Mouse (Mus musculus): ENCODE data around the gene Spata33. TPM values are rescaled to one million over a fixed set of nuclear protein-coding genes. Genes with fewer than 3 reads are reported as not detected.
"Not testable (repeated sequence)": the region's sequence is repeated elsewhere in the genome, so short reads cannot be mapped to it uniquely, and the experiment has no call there.

The Spata33 gene
- total RNA-seq, 2 experiments from 2014 or later, result 5.9 to 9.8 TPM

DNA sequence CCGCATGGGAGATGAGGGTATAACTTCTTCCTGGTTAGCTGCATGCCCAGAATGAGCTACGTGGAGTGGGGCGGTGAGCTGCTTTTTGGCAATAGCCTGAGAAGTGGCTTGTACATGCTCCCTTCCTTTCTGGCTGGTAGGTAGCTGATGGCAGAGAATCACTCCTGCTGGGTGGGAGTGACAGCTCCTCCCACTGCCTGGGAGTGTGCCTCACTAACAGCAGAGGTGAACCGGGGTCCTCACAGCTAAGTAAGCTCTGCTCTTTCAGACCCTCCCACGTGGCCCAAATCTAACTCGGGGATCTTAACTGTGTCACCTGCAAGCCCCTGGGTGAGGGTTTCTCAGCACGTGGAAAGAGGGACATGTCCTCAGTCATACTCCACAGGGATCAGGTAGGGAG, 19.9 kb downstream of the Spata33 start:
- DNase-seq (ENCODE audit: low spot score in 2 of 2), result peak; percentile 28 to 35

DNA sequence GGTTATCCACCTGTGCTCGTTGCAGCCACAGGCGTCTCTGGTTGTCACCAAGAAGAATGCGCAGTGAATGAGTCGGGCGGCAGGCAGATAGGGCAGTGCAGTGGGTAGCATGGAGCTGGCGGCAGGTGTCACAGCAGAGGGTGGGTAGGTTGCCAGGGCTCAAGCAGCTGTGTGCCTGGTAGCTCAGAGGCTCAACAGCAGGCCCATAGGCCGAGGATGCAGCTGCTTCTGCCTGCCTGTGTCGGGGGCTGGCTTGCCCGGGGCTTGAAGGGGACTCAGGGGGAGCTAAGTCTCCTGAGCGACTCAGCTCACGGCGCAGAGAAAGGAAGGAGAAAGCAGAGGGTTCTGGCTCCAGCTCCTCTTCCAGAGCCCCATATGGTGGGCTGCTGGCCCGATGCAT, 20.7 kb downstream of the Spata33 start:
- DNase-seq (ENCODE audit: low spot score in 2 of 2), result peak; percentile 16 to 18

DNA sequence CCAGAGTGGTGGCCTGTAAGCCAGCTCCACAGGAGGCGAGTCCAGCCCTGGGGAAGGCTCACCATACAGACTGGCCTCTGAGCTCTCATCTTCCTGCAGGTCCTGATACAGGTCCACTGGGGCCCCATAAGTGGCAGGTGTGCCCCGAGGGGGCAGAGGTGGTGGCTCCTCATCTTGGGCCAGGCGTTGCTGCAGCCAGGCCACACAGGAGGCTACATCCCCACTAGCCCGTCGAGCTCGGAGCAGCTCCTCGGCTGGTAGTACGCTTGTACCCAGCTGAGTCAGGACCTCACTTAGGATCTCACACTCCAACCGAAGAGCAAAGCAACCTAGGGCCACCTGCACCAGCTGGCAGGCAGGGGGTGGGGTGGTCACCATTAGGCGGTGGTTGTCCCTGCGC, 21.1 kb downstream of the Spata33 start:
- no peak for DNase-seq (ENCODE audit: low spot score in 2 of 2)

DNA sequence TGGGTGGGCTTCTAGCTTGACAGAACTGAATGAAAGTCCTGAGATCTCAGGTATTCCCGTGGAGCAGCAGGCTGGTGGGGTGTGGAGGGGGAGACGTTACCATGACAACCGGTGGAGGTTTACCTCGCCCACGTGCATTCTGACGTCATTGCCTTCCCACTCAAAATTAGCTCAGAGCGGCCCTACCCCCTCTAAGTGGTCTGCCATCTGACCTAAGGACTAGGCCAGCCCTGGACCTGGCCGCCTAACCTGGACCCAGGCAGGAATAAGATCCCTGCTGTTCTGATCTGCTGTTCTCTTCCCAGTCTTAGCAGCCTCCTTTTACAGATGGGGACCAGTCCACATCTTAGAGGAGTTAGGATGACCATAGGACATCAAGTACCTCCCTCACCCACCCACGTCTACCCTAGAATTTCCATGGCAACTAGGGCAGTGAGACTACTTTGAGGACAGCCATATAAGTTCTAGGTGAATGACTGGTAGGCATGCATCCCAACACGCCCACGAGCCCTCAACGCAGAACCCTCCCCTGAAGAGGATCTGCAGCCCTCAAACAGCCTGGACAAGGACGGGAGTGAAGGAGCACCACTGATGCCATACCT, 22.4 kb downstream of the Spata33 start:
- peak; percentile 80 to 86 for DNase-seq (ENCODE audit: low spot score in 2 of 2)

DNA sequence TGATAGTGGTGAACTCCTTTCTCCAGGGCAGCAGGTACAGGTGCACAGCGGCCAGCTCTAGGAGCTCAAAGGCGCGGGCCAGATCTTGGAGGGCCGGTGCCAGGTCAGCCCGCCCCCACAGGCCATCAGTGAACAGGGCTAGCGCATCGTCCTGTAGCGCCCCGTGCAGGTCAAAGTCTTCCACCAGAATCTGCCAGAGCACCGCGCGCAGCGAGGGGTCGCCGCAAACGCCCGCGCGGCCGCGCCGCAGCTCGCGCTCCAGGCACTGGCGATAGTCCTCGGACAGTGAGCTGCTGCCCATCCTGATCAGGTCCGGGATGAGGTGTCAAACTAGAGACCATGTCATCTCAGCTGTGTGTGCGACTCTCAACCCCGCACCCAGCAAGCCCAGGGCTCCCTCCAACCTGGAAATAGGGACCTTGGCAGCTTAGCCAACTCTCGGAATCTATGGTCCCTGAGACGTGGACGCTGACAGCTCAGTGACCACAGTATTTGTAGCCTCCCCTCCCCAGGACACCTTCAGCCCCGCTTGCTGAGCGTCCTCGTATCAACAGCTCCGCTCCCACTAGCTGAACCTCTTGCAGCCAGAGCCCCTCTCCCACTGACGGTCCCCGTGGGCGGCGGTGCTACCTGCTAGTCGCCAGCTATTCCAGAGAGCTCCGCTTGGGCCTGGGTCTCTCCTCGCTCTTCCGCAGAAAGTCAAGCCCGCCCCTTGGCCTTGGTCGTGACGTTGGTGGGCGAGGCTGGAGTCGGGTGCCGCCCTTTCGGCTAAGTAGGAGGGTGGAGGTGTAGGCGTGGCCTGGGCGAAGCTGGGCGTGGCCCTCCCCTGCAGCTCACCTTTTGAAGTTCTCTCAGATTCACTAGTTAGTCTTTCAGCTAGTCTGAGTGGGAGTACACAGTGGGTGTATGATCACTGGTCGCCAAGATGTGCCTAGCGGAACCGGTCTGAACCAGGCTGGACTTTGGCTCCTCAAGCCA, 23.2 kb downstream of the Spata33 start, which contains the start of gene Spata2l:
TSS of gene Spata2l (minus strand) at position 714 of the 978 bp plus-strand sequence.
- peak; percentile 84 to 90 for DNase-seq (ENCODE audit: low spot score in 2 of 2)

DNA sequence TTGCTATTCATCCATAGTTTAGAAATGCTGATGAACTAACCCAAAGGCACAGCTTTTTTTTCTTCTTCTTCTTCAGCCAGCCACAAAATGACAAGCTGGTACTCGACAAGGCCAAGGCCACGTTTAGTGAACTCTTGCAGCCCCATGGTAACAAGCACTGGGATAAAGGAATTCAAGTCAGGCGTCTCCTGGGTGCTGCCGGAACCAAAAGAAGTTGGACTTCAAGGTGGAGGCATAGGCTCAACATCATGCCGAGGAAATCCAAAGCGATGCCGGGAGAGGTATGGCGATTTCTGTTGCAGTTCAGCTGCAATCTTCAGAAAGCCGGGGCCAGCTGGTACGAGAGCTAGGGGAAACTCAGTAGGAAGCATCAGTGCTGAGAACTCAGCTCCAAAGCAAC, 26.8 kb downstream of the Spata33 start:
- DNase-seq (ENCODE audit: low spot score in 2 of 2), result no peak

DNA sequence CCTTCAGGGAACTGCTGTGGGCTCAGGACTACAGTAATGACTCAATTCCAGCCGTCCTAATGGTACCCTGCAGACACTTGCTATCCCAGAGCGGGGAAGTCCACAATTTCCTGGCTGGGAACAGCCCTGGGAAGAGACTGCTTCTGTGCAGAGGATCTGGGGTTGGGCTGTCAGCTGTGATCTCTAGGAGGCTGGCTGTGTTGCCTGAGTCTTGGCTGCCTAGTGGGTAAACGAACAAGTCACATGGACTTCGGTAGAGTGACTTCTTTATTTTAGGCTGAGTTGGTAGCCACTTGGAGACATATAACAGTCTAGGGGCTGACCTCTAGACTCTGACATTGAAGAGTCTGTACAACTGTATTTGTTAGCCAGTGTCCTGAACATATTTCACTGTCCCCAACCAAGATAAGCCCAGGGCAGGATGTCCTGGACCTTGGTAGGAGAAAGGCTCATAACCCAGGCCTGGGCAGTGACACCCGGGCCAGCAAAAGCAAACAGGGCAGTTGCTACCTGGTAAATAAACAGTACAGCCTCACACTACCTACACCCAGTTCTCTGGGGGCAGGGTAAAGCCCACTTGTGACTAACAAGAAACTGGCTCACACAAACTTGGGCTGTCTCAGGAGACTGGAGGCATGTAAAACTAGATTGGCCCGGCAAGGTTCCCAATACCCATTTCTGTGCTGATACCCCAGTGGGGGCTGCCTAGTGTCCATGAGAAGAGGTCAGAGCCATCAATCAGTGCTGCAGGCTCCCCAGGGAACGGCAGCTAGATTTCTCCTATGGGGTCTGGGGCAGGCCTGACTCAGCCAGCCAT, 29.7 kb downstream of the Spata33 start:
- no peak for DNase-seq (ENCODE audit: low spot score in 2 of 2)

DNA sequence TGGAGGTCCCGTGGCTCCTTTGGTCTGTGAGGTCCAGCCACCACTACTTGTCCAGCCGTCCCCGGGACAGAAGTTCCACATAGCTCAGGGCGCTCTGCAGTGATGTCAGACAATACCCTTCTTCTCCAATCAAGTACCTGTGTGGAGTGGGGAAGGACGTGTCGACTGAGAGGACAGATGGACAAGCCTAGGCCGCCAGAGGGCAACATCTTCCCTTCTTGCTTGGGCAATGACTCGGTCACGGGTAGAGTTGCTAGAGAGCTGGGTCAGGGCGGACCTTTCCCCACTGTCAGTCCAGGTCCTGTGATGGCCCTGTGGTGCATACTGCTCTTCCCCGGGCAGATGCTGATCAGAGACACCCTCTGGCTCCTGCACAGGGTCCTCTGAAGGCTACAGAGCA, 30.4 kb downstream of the Spata33 start:
- no peak for DNase-seq (ENCODE audit: low spot score in 2 of 2)

DNA sequence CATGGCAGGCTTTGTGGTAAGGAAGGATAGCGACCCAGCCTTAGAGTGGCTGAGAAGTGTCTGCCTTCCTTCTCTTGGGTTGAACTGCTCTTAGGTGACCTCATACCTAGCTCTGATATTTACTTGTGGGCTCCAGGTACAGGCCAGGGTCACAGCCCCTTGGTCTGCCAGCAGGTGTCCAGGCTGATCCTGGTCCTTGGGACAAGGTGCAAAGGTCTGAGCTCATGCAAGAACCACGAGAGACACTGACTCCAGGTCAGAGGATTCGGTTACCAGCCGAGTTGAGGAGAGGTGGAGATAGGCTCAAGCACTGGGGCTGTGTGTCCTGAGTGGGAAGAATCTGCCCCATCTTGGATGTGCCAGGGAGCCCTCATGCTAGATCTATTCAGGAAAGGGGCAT, 31.8 kb downstream of the Spata33 start:
- no peak for DNase-seq (ENCODE audit: low spot score in 2 of 2)

DNA sequence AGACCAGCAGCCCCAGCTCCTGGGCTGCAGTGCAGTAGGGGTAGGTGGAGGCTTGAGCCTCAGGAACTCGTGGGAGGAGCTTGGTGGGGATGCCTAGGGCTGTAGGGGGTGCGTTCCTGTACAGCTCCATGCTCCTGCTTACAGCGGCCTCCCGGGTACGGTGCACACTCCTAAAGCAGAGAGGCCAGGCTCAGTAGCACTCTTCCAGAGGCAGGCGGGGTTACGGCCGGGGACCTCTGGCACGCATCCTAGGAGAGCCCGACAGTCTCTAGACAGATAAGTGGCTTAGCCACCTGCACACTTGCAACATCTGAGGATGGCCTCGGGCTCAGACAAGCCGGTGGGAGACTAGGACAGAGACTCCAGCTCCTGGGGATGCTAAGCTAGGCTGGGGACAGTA, 32.9 kb downstream of the Spata33 start:
- no peak for DNase-seq (ENCODE audit: low spot score in 2 of 2)

DNA sequence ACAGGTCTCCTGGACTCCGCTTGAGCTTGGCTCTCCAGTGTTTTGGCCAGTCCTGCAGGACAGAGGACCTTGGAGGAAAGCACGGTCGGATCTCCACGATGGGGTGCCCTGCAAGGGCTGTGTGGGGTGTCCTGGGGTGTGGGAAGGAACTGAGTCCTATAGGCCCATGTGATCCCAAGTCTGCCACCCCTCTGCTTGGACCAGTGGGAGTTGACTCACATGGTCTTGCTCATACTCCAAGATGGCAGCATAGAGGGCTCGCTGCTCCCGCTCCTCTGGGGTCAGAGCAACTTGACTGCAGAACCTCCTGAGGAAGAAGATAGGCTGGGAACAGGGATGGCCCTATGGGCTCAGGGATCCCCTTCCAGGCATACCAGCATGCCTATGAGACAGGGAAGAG, 35.1 kb downstream of the Spata33 start:
- DNase-seq (ENCODE audit: low spot score in 2 of 2), result no peak

DNA sequence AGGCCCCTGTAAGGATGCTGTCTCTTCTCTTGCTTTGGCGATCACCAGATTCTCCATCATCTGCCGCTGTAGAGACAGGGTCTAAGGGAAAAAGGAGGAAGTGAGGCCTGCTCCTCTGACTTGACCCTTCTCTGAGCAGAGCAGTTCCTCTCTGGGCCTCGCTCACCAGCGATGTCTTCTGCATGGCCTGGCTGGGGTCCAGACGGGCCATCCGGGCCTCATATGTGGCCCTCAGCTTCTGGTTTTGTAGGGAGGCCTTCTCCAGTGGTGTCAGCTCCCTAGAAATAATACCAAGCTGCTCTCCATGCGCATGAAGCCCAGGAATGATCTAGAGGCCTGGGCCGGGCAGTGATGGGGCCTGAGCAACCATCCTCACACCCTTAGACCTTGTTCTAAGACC, 36.0 kb downstream of the Spata33 start:
- DNase-seq (ENCODE audit: low spot score in 2 of 2), result no peak

DNA sequence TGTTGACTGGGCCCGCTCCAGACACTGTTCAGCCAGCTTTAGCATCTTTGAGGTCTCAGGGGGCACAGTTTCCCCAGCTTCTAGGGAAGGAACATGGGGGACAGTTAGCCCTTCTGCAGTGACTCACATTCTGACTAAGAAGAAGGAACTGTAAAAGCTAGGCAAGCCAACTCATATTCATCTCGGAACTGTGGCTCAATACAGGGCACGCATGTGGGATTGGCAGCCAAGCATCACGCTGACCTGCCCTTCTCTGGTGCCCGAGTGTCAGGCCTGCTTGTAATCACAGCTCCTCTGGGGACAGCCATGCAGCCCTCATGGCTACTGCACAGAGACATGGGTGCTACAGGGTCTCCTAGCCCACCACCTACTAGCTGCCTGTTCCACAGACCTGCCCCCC, 38.3 kb downstream of the Spata33 start:
- no peak for DNase-seq (ENCODE audit: low spot score in 2 of 2)

DNA sequence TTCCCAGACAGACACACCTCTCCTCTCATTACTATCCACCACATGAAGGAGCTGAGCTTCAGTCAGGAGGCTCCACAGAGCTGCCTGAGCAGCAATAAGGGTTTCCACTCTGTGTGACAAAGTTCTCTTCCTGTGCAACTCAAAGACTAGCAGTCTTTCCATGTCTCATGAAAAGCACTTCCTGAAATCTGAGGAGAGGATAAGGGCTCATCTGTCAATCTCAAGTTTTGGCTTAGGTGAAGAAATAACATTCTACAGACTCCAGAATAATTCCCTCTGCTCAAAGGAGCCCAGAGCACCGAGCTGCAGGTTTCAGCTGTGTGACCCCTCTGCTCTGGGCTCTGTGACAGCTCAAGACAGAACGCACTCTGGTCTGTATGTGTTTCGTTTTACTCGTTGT, 40.3 kb downstream of the Spata33 start:
- no peak for DNase-seq (ENCODE audit: low spot score in 2 of 2)

DNA sequence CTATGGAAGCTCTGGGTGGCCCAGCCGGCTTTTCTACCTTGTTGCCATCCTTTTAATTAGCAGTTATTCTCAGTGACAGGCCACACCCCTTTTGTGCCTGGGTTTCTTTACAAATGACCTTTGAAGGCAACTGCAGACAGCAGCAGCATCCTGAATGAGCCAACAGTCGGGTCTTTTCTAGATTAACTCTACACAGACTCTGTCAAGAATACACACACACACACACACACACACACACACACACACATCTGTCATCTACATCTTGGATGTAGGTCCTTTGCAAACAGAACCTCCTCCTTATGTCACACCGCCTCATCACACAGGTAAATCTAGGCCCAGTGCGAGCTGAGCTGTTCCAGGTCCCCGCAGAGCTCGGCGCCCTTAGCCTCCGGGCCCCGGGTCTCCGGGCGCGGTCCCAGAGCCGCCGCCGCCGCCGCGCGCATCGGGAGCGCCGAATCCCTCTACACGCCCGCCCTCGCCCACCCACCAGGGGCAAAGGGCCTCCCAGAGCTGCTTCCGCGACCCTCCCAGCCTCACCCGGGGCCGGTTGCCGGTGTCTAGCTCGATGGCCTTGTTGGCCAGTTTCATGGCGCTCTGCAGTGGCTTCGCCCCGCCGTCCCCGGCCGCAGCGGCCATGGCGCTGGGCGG, 40.9 kb downstream of the Spata33 start:
- DNase-seq (ENCODE audit: low spot score in 2 of 2), result peak in 1 of 2 experiments; percentile 21

DNA sequence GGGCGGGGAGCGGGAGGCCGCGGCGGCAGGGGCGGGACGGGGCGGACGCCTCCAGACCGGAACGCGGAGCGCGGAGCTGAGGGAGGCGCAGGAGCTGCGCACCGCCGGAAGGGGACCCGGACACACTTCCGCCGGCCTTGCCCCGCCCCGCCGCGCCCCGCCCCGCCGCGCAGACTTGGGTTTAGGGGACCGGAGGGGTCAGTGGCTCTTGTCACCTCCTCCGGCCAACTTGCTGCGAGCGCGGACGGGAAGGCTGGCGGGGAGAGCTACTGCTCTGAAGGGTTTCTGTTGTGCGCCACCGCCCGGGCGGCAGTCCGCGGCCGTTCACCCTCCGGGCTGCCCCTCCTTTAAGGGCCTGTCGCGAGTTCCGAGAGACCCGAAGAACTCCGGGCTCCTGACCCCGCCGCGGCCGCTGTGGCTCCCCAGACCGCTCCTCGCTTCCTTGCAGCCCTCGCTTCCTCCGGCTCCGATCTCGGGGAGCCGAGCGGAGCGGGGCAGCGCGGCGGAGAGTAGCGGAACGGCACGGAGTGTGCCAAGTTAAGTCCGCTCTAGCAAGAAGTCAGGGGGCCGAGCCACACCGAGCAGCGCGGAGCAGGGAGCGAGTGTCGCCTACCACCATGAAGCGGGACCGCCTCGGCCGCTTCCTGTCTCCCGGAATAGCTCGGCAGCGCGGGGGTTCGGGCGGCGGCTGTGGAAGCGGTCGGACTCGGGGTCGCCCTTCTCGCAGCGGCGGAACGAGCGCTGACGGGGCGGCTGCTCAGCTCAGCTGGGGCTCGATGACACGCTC, 41.7 kb downstream of the Spata33 start, which contains the start of the genes Zfp276 and Vps9d1:
TSS of gene Zfp276 (plus strand) at position 97 of the 787 bp plus-strand sequence.
TSS of gene Vps9d1 (minus strand) at position 250 of the 787 bp plus-strand sequence.
- peak; percentile 78 to 84 for DNase-seq (ENCODE audit: low spot score in 2 of 2)

DNA sequence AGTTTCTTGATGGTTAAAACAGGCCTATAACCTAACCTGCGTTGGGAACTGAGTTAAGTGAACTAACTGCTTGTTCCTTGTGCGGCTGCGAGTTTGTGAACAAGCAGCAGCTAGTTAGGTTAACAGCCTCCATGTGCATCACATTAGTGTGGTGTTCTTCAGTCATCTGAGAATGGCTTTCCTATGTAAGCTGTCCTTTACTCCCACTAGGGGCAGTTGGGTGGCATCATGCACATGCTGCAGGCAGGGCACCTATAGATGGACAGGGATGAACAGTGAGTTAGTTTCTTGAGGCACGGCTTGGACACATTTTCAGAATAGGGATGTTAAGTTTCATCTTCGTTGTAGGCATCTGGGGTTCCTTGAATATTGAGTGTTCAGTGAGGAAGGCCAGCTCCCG, 42.5 kb downstream of the Spata33 start:
- DNase-seq (ENCODE audit: low spot score in 2 of 2), result no peak

DNA sequence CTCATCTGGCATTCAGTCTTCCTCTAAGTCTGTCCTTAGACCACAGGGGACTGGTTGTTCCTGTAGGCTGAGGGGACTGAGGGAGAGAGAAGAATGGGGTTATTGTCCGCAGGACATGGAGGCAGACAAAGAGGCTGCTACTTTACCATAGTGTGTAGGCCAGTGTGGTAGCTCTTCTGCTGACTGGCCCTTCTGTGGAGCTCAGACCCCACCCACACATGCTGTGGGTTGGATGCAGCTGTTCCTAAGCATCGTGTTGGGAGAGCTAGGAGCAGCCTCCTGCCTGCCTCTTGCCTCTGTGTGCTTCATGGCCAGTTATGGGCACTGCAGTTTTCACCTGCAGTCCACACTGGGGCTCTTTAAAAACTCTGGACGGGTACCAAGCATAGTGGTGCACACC, 44.5 kb downstream of the Spata33 start:
- DNase-seq (ENCODE audit: low spot score in 2 of 2), result peak; percentile 56 to 68

DNA sequence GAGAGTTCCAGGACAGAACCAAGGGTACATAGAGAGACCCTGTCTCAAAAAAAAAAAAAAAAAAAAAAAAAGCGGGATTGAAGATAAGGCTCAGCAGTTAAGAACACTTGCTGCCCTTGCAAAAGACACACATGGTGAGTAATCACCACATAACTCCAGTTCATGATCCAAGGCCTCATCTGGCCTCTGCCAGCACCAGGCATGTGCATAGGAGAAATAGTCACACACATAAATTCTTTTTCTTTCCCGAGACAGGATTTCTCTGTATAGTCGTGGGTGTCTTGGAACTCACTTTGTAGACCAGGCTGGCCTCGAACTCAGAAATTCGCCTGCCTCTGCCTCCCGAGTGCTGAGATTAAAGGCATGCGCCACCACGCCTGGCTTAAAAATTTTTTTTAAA, 45.0 kb downstream of the Spata33 start:
- DNase-seq (ENCODE audit: low spot score in 2 of 2), result not testable (repeated sequence)
